Mouse (Mus musculus): ENCODE results near the gene Cox6a1. TPM values are rescaled to one million over a fixed set of nuclear protein-coding genes. Genes with fewer than 3 reads are reported as not detected.
A peak's percentile ranks its signal among the peaks of the same experiment; 100 is the strongest.
"Not testable (repeated sequence)": the region's sequence is repeated elsewhere in the genome, so short reads cannot be mapped to it uniquely, and the experiment has no call there.

Cox6a1 gene
- polyA plus RNA-seq, 1 experiment, result 1,861 TPM

GRCm38 (mm10) chr5:115392969-115393368 lies 44.2 kb upstream of the Cox6a1 start:
- Histone ChIP-seq H3K79me3 (ENCODE audit: low read depth) (no peaks in the 10 kb centered on the region), H3ac (ENCODE audit: control insufficient read depth, insufficient read length, low read depth) (no peak overlapping the region), H3K4me3 (ENCODE audit: insufficient read depth, poor library complexity, severe bottlenecking) (no peak overlapping the region), H3K79me2 (ENCODE audit: control insufficient read depth, insufficient read depth) (no peaks in the 10 kb centered on the region), H3K36me3 (ENCODE audit: control insufficient read depth, insufficient read depth) (no peaks in the 10 kb centered on the region), H3K27me3 (ENCODE audit: control insufficient read depth, insufficient read depth, insufficient read length) (peaks cover 55% of the 10 kb centered on the region)
- TF ChIP-seq MAX (IDR thresholded peaks at IDR 0.05), result no peak
- no peak for TF ChIP-seq CTCF (IDR thresholded peaks at IDR 0.05; ENCODE audit: control insufficient read depth, insufficient read depth, insufficient read length)
- no peak for TF ChIP-seq CEBPB (IDR thresholded peaks at IDR 0.05; ENCODE audit: low read depth)
- TF ChIP-seq USF1 (IDR thresholded peaks at IDR 0.05; ENCODE audit: low read depth), result no peak
- TF ChIP-seq FOSL1 (IDR thresholded peaks at IDR 0.05; ENCODE audit: insufficient read depth, low read length, poor library complexity, severe bottlenecking), result no peak
- no peak for TF ChIP-seq MYOG (IDR thresholded peaks at IDR 0.05; ENCODE audit: control insufficient read depth, extremely low read depth, insufficient read length)
- TF ChIP-seq MYOD1 (IDR thresholded peaks at IDR 0.05; ENCODE audit: control insufficient read depth, insufficient read length, low read depth), result no peak

- TF ChIP-seq MYOD1 (IDR thresholded peaks at IDR 0.05; ENCODE audit: control insufficient read depth, insufficient read length, low read depth), result no peak
- Histone ChIP-seq H3K4me3 (ENCODE audit: insufficient read depth, poor library complexity, severe bottlenecking) (no peak overlapping the region), H3K79me2 (ENCODE audit: control insufficient read depth, insufficient read depth) (no peaks in the 10 kb centered on the region), H3K36me3 (ENCODE audit: control insufficient read depth, insufficient read depth) (no peaks in the 10 kb centered on the region), H3ac (ENCODE audit: control insufficient read depth, insufficient read length, low read depth) (no peak overlapping the region), H3K27me3 (ENCODE audit: control insufficient read depth, insufficient read depth, insufficient read length) (peaks cover 51% of the 10 kb centered on the region), H3K79me3 (ENCODE audit: low read depth) (no peaks in the 10 kb centered on the region)
These were observed 43.2 kb upstream of the Cox6a1 start for GRCm38 (mm10) chr5:115391935-115392334.

- H3K79me2 ChIP-seq (ENCODE audit: control insufficient read depth, insufficient read depth); H3K79me3 ChIP-seq (ENCODE audit: low read depth); H3ac ChIP-seq (ENCODE audit: control insufficient read depth, insufficient read length, low read depth); H3K4me3 ChIP-seq (ENCODE audit: insufficient read depth, poor library complexity, severe bottlenecking); H3K36me3 ChIP-seq (ENCODE audit: control insufficient read depth, insufficient read depth): not testable (repeated sequence)
- peaks cover 18% of the 10 kb centered on the region for H3K27me3 ChIP-seq (ENCODE audit: control insufficient read depth, insufficient read depth, insufficient read length)
These were observed 30.1 kb upstream of the Cox6a1 start for GRCm38 (mm10) chr5:115378882-115379281.

GRCm38 (mm10) chr5:115375436-115375835 lies 26.7 kb upstream of the Cox6a1 start:
- Histone ChIP-seq H3K79me3 (ENCODE audit: low read depth) (no peaks in the 10 kb centered on the region), H3K4me3 (ENCODE audit: insufficient read depth, poor library complexity, severe bottlenecking) (no peak overlapping the region), H3K27me3 (ENCODE audit: control insufficient read depth, insufficient read depth, insufficient read length) (peaks cover 41% of the 10 kb centered on the region), H3K36me3 (ENCODE audit: control insufficient read depth, insufficient read depth) (no peaks in the 10 kb centered on the region), H3K79me2 (ENCODE audit: control insufficient read depth, insufficient read depth) (no peaks in the 10 kb centered on the region), H3ac (ENCODE audit: control insufficient read depth, insufficient read length, low read depth) (no peak overlapping the region)
- TF ChIP-seq FOSL1 (IDR thresholded peaks at IDR 0.05; ENCODE audit: insufficient read depth, low read length, poor library complexity, severe bottlenecking) (no peak), USF1 (IDR thresholded peaks at IDR 0.05; ENCODE audit: low read depth) (no peak), MYOD1 (IDR thresholded peaks at IDR 0.05; ENCODE audit: control insufficient read depth, insufficient read length, low read depth) (no peak), CEBPB (IDR thresholded peaks at IDR 0.05; ENCODE audit: low read depth) (no peak), MYOG (IDR thresholded peaks at IDR 0.05; ENCODE audit: control insufficient read depth, extremely low read depth, insufficient read length) (no peak), MAX (IDR thresholded peaks at IDR 0.05) (no peak), CTCF (IDR thresholded peaks at IDR 0.05; ENCODE audit: control insufficient read depth, insufficient read depth, insufficient read length) (no peak)

- no peaks in the 10 kb centered on the region for H3K79me3 ChIP-seq (ENCODE audit: low read depth)
- H3K79me2 ChIP-seq (ENCODE audit: control insufficient read depth, insufficient read depth), result no peaks in the 10 kb centered on the region
- no peak overlapping the region for H3ac ChIP-seq (ENCODE audit: control insufficient read depth, insufficient read length, low read depth)
- no peaks in the 10 kb centered on the region for H3K36me3 ChIP-seq (ENCODE audit: control insufficient read depth, insufficient read depth)
- TF ChIP-seq USF1 (IDR thresholded peaks at IDR 0.05; ENCODE audit: low read depth) (no peak), CTCF (IDR thresholded peaks at IDR 0.05; ENCODE audit: control insufficient read depth, insufficient read depth, insufficient read length) (no peak), MYOG (IDR thresholded peaks at IDR 0.05; ENCODE audit: control insufficient read depth, extremely low read depth, insufficient read length) (no peak), FOSL1 (IDR thresholded peaks at IDR 0.05; ENCODE audit: insufficient read depth, low read length, poor library complexity, severe bottlenecking) (no peak), MAX (IDR thresholded peaks at IDR 0.05) (no peak), CEBPB (IDR thresholded peaks at IDR 0.05; ENCODE audit: low read depth) (no peak), MYOD1 (IDR thresholded peaks at IDR 0.05; ENCODE audit: control insufficient read depth, insufficient read length, low read depth) (no peak)
- H3K27me3 ChIP-seq (ENCODE audit: control insufficient read depth, insufficient read depth, insufficient read length), result peaks cover 43% of the 10 kb centered on the region
- no peak overlapping the region for H3K4me3 ChIP-seq (ENCODE audit: insufficient read depth, poor library complexity, severe bottlenecking)
These were observed 25.5 kb upstream of the Cox6a1 start for GRCm38 (mm10) chr5:115374204-115374820.

- H3K27me3 ChIP-seq (ENCODE audit: control insufficient read depth, insufficient read depth, insufficient read length), result peaks cover 46% of the 10 kb centered on the region
- H3K4me3 ChIP-seq (ENCODE audit: insufficient read depth, poor library complexity, severe bottlenecking), result no peak overlapping the region
- no peak for TF ChIP-seq FOSL1 (IDR thresholded peaks at IDR 0.05; ENCODE audit: insufficient read depth, low read length, poor library complexity, severe bottlenecking)
- no peak for TF ChIP-seq MAX (IDR thresholded peaks at IDR 0.05)
- no peak for TF ChIP-seq MYOG (IDR thresholded peaks at IDR 0.05; ENCODE audit: control insufficient read depth, extremely low read depth, insufficient read length)
- TF ChIP-seq USF1 (IDR thresholded peaks at IDR 0.05; ENCODE audit: low read depth), result peak; percentile 20
- H3K79me2 ChIP-seq (ENCODE audit: control insufficient read depth, insufficient read depth), result no peaks in the 10 kb centered on the region
- H3K36me3 ChIP-seq (ENCODE audit: control insufficient read depth, insufficient read depth), result no peaks in the 10 kb centered on the region
- H3K79me3 ChIP-seq (ENCODE audit: low read depth), result no peaks in the 10 kb centered on the region
- no peak overlapping the region for H3ac ChIP-seq (ENCODE audit: control insufficient read depth, insufficient read length, low read depth)
These were observed 24.8 kb upstream of the Cox6a1 start for GRCm38 (mm10) chr5:115373441-115374203.
